Mouse (Mus musculus) lung, postnatal 36 days (tissue): ENCODE measurements around the gene Mesp2.
A peak's percentile ranks its signal among the peaks of the same experiment; 100 is the strongest.
"Not testable (repeated sequence)": the region's sequence is repeated elsewhere in the genome, so short reads cannot be mapped to it uniquely, and the experiment has no call there.

Experiments used
- DNase-seq: peaks from one replicate; pipeline ENCODE4 v3.0.0; 2022; ENCODE audit warnings: mixed read lengths

Gene Mesp2

GRCm38 (mm10) chr7:79810611-79811506, at the start of gene Mesp2:
Gene Mesp2, plus strand, starts transcription at chr7:79810727.
- peak; percentile 71 for DNase-seq

- DNase-seq, result no peak
These were observed 49.2 kb upstream of the Mesp2 start for GRCm38 (mm10) chr7:79761124-79761876.

- DNase-seq, result no peak
These were observed 48.4 kb upstream of the Mesp2 start for GRCm38 (mm10) chr7:79762106-79762505.

- no peak for DNase-seq
These were observed 44.5 kb upstream of the Mesp2 start for GRCm38 (mm10) chr7:79765991-79766390.

- DNase-seq, result no peak
These were observed 40.9 kb upstream of the Mesp2 start for GRCm38 (mm10) chr7:79769664-79770063.

- DNase-seq, result no peak
These were observed 38.7 kb upstream of the Mesp2 start for GRCm38 (mm10) chr7:79771561-79772512.

GRCm38 (mm10) chr7:79780647-79781626, 29.6 kb upstream of the Mesp2 start:
- peak; percentile 85 for DNase-seq

GRCm38 (mm10) chr7:79781826-79782515, 28.6 kb upstream of the Mesp2 start:
- DNase-seq, result no peak

- DNase-seq, result no peak
These were observed 28.0 kb upstream of the Mesp2 start for GRCm38 (mm10) chr7:79782516-79782855.

- DNase-seq, result peak; percentile 87
These were observed 24.2 kb upstream of the Mesp2 start for GRCm38 (mm10) chr7:79786295-79786694.

- not testable (repeated sequence) for DNase-seq
These were observed 20.7 kb upstream of the Mesp2 start for GRCm38 (mm10) chr7:79789812-79790211.

- peak; percentile 36 for DNase-seq
These were observed 17.7 kb upstream of the Mesp2 start for GRCm38 (mm10) chr7:79792635-79793421.

- DNase-seq, result no peak
These were observed 16.8 kb upstream of the Mesp2 start, which contains the start of gene Mesp1 for GRCm38 (mm10) chr7:79793688-79794087. Gene Mesp1, minus strand, starts transcription at chr7:79793788.

- no peak for DNase-seq
These were observed 11.9 kb upstream of the Mesp2 start for GRCm38 (mm10) chr7:79798606-79799005.

- DNase-seq, result peak; percentile 91
These were observed 11.5 kb upstream of the Mesp2 start for GRCm38 (mm10) chr7:79799048-79799447.

GRCm38 (mm10) chr7:79799506-79799905, 11.0 kb upstream of the Mesp2 start:
- DNase-seq, result no peak

GRCm38 (mm10) chr7:79800336-79800735, 10.2 kb upstream of the Mesp2 start:
- DNase-seq, result no peak

GRCm38 (mm10) chr7:79801391-79801790, 9.1 kb upstream of the Mesp2 start:
- peak; percentile 78 for DNase-seq

- peak; percentile 61 for DNase-seq
These were observed 8.5 kb upstream of the Mesp2 start for GRCm38 (mm10) chr7:79802037-79802436.

- DNase-seq, result peak; percentile 59
These were observed 6.6 kb upstream of the Mesp2 start for GRCm38 (mm10) chr7:79803887-79804286.
